Mouse (Mus musculus) megakaryocyte, embryonic 14.5 days (primary cell): ENCODE results near the gene Hoxc8.

Experiments used
- FLI1 ChIP-seq: IDR thresholded peaks from 2 replicates; pipeline ENCODE4 v1.6.1; 2012; ENCODE audit warnings: low read length, inconsistent platforms, mixed read lengths
- GATA1 ChIP-seq: IDR thresholded peaks from 3 replicates; pipeline ENCODE4 v1.6.1; 2012; ENCODE audit warnings: mixed read lengths, low read length, inconsistent platforms, borderline replicate concordance

DNA sequence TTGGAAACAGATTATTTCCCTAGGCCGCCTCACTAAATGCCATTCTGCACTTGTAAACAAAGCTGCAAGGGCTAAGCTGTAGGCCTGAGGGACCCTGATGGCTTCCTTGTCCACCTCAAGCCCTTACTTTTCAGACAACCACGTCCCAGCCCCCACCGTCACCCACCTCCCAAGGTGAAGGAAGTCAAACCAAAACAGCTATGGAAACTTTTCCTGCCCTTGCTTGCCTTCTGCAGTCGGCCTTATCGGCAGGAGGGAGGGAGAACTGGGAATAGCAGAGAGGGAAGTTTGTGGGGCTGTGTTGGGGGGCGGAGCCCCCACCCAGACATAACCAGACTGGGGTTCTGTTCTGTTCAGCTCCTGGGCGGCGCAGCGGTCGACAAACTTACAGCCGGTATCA is 1.8 kb downstream of the Hoxc8 start:
- TF ChIP-seq GATA1 (no peak), FLI1 (no peak)
